Mouse (Mus musculus) hematopoietic multipotent progenitor cell, adult 10-12 weeks (in vitro differentiated cells): ENCODE data around the gene Chchd2. TPM values are rescaled to one million over a fixed set of nuclear protein-coding genes. Genes with fewer than 3 reads are reported as not detected.

Source experiments
- polyA plus RNA-seq: library from polyadenylated mRNA; stranded (reverse); fragments of >175 nt; gene quantifications from 2 replicates; pipeline ENCODE4 v1.2.3, GENCODE M21; 2012; ENCODE audit warnings: low replicate concordance

Gene Chchd2
- polyA plus RNA-seq, result 193 and 352 TPM in 2 replicates

DNA sequence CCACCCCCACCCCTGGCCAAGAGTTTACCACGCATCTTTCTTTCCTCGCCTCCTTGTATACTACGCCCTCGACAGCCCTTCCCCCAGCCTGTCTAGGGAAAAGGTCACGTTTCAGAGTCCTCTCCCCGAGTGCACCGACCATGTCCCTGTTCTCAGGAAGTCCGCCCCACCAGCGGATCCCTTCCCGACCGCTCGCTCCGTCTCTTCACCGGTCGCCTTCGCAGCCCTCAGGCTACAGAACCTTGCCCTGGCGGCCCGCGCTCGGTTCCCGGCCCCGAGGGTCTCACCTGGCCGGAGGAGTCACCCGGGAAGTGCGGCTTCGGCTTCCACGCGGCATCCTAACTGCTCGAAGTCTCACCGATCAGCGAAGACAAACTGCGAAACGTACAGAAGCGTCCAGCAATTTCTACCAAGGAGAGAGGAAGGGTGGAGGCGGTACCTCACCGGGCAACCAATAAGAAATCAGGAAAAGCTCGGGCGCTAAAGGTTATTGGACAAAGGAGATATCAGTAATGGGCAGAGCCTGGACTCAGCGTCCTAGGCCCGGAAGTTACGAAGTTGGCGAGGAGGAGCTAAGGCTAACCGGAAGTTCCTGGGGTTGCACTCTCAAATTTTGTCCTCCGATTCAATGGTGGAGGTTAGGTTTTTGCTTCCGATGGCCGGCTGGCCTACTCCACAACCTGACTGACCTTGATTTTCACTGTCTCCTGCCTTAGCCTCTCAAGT lies at the start of gene Chchd2:
TSS of gene Chchd2 (minus strand) at position 560 of the 726 bp plus-strand sequence.

DNA sequence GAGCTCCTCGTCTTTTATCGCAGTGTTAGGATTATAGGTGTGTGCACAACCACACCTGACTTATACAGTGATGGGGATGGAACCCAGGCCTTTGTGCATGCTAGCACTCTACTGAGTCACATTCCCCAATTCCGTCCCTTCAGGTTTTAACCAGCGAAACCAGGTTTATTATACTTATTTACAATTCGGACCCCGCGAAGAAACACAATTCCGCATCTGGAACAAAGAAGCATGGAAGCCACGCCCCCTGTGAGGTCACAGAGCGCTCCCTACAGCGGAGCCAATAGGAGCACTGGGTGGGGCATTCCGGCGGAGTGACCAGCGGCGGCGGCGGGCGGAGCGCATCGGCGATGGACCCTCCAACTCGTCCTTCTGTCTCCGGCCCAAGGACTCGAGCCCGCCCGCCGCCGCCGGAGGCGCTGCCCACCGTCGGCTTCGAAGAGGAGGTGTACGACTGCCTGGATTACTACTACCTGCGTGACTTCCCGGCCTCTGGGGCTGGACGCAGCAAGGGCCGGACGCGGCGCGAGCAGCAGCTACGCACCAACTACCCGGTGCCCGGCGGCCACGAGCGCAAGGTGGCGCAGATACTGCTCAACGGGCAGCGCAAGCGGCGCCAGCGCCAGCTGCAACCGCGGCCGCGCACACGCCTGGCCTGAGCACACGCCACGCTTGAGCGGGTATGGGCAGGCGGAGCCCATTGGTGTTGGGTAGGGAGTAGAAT lies 21.1 kb upstream of the Chchd2 start, which contains the start of gene Nupr1l:
TSS of gene Nupr1l (plus strand) at position 299 of the 724 bp plus-strand sequence.

DNA sequence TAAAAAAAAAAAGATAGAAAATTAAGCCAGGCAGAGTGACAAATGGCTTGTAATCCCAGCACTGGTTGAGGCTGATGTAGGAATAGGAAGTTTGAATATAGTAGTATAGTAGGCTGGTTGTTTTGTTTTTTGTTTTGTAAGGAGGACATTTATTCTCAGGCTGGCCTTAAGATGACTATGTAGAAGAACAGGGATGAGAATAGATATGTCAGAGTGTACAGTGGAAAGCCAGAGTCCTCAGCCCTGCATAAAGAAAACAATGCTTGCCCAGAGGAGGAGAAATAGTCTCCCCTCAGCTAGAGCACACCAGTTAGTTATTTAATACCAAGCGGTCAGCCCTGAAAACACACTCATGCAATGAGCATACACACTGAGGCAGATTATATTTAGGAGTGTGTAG lies 11.2 kb upstream of the Chchd2 start, which contains the start of gene Phkg1:
TSS of gene Phkg1 (minus strand) at position 101 of the 400 bp plus-strand sequence.

DNA sequence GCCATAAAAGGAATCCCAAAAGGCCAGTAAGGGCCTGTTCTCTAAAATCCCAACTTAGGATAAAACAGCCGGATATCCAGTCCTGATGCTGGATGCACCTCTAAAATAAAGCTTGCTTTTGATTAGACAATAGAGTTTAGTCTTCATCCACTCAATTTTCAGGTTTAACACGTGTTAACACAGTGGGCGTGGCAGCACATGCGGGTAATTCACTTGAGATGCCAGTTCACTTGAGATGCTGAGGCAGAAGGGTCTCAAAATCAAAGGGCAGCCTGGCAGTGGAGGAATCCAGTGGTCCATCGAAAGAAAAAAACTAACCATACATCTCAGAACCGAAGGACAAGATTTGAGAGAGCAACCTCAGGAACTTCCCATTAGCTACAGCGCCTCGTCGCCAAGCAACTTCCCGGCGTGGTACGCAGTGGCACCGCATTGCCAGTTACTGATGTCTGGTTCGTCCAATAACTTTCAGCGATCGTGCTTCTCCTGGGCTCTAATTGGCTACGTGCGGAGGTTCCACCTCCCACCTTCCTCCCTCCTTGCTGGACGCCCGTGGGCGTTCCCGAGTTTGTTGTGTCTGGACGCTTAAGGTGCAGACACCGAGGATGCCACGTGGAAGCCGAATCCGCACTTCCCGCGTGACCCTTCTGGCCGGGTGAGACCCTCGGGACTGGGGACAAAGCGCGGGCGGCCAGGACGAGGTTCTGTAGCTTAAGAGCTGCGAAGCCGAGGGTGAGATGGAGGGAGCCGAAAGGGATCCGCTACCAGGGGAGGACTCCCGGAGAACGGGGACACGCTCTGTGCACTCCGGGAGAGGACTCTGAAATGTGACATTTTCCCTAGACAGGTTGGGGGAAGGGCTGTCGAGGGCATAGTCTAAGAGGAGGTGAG lies 8.2 kb upstream of the Chchd2 start, which contains the start of gene Zbed5:
TSS of gene Zbed5 (plus strand) at position 526 of the 891 bp plus-strand sequence.

DNA sequence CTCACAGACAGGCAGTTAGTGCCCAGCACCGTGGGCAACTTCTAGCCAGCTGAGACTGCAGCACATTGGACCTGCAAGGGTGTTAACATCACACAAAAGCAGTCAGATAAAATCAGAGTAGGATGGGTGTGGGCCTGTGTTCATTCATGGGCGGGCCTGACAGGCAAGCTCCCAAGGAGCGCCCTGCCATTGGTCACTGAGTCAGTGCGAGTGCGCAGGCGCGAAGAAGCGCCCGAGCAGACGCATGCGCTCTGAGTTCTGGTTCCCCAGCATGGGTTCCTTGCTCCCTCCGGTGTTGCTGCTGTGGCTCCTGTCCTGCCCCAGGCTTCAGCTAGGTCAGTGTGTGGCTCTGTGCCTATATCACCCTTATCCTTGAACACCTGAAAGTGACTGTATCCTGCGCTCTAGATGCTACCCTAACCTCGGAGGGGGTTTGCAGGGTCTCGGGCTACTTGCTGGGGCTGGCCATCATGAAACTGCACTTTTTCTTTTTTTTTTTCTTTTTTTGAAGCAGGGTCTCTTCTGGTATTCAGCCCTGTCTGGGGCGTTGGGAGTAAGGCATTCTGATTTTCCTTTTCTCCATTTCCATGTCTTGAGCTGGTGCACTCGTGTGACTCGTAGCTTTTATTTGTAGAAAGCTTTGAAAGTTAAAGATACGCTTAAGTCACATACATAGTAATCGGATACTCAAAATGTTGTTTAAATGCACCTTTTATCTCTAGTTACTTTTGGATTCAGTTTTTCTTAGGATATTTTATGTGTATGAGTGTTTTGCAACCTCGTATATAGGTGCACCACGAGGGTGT lies 40.3 kb downstream of the Chchd2 start, which contains the start of gene Sumf2:
TSS of gene Sumf2 (plus strand) at position 235 of the 806 bp plus-strand sequence.

Other genes with a start within 250 kb of the Chchd2 start
- gene Zfp11, start 217.4 kb downstream of the Chchd2 start, polyA plus RNA-seq, result 0.13 and 0.17 TPM in 2 replicates
- gene Sept14, start 179.0 kb downstream of the Chchd2 start, polyA plus RNA-seq, result not detected in 2 replicates
- gene Mrps17, start 172.0 kb downstream of the Chchd2 start, polyA plus RNA-seq, result 3.9 and 21.4 TPM in 2 replicates
- 20.0 and 33.7 TPM in 2 replicates for gene Nipsnap2, start 162.4 kb downstream of the Chchd2 start, polyA plus RNA-seq
- 6.4 and 24.2 TPM in 2 replicates for gene Psph, start 100.0 kb downstream of the Chchd2 start, polyA plus RNA-seq
- 4.7 and 5.4 TPM in 2 replicates for gene Sumf2, start 40.5 kb downstream of the Chchd2 start, polyA plus RNA-seq
- 0.63 and 9.1 TPM in 2 replicates for gene Zbed5, start 8.3 kb upstream of the Chchd2 start, polyA plus RNA-seq
- gene Phkg1, start 11.1 kb upstream of the Chchd2 start, polyA plus RNA-seq, result 0.12 TPM in 1 of 2 replicates, not detected in the other
- gene Nupr1l, start 21.1 kb upstream of the Chchd2 start, polyA plus RNA-seq, result 2.1 and 4.2 TPM in 2 replicates
- gene Vkorc1l1, start 54.5 kb upstream of the Chchd2 start, polyA plus RNA-seq, result 6.3 and 7.4 TPM in 2 replicates
- gene Gusb, start 115.6 kb upstream of the Chchd2 start, polyA plus RNA-seq, result 15.6 and 22.0 TPM in 2 replicates
- 10.3 and 17.1 TPM in 2 replicates for gene Asl, start 141.8 kb upstream of the Chchd2 start, polyA plus RNA-seq
- 8.1 and 9.9 TPM in 2 replicates for gene Crcp, start 141.8 kb upstream of the Chchd2 start, polyA plus RNA-seq
- gene Tpst1, start 185.9 kb upstream of the Chchd2 start, polyA plus RNA-seq, result 17.5 and 48.8 TPM in 2 replicates